Mouse (Mus musculus) bone marrow, adult 2 months (tissue): ENCODE data around the gene Phykpl.

Experiments
- CTCF ChIP-seq: fragments of 200-500 bp; IDR thresholded peaks from 2 replicates; pipeline ENCODE4 v1.5.1; 2011; ENCODE audit warnings: low read length, control low read depth; ENCODE audit not compliant: control insufficient read depth, insufficient read depth
- POLR2A ChIP-seq: fragments of 200-500 bp; IDR thresholded peaks from 2 replicates; pipeline ENCODE4 v1.6.1; 2011; ENCODE audit warnings: low read depth, mild to moderate bottlenecking, control low read depth, low read length, borderline replicate concordance; ENCODE audit not compliant: control insufficient read depth

GRCm38 (mm10) chr11:51644217-51644616 is 59.7 kb downstream of the Phykpl start:
- TF ChIP-seq POLR2A, result 0 out of 2 replicates have a peak, but pooled peaks have one; percentile 11
- no peak for TF ChIP-seq CTCF
